8 mouse cellular contexts compared by ENCODE assay signal in the genomic region with DNA sequence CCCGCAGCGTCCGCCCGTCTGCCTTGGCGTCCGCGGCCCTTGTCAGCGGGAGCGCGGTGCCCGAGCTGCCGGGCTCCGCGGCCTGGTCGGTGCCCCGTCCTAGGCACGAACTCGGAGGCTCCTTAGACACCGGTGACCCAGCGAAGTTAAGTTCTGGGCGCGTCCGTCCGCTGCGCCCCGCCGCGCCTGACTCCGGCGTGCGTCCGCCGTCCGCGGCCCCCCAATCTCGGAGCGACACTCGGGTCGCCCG. TPM values are rescaled to one million over a fixed set of nuclear protein-coding genes. Genes with fewer than 3 reads are reported as not detected.
A peak's percentile ranks its signal among the peaks of the same experiment; 100 is the strongest.
DNase-seq lines count a peak whose midpoint lies in the region; ATAC-seq lines count a peak whose summit lies in the region.

No protein-coding gene starts in this region.

- peaks cover 2% of the 10 kb centered on the region; the same call in 1 of the 2 replicates for H3K36me3 ChIP-seq in lung, embryonic 16.5 days (ENCODE audit: control insufficient read depth, insufficient read depth, low read length)
- no peaks in the 10 kb centered on the region for H3K36me3 ChIP-seq in forebrain, embryonic 10.5 days (replicated peaks)
- no peaks in the 10 kb centered on the region for H3K36me3 ChIP-seq in intestine, embryonic 16.5 days (ENCODE audit: control insufficient read depth, insufficient read depth, low read length)
- no peaks in the 10 kb centered on the region for H3K36me3 ChIP-seq in neural tube, embryonic 14.5 days (ENCODE audit: control insufficient read depth, insufficient read depth, low read length)

- peaks cover 17% of the 10 kb centered on the region for H3K4me1 ChIP-seq in lung, embryonic 16.5 days (replicated peaks; ENCODE audit: control insufficient read depth, insufficient read depth, low read length)
- H3K4me1 ChIP-seq in forebrain, embryonic 10.5 days = peaks cover 38% of the 10 kb centered on the region
- H3K4me1 ChIP-seq in intestine, embryonic 16.5 days (ENCODE audit: control insufficient read depth, insufficient read depth, low read length) = peaks cover 8% of the 10 kb centered on the region; the same call in 1 of the 2 replicates
- peaks cover 13% of the 10 kb centered on the region for H3K4me1 ChIP-seq in neural tube, embryonic 14.5 days (ENCODE audit: control insufficient read depth, insufficient read depth, low read length)

- H3K27ac ChIP-seq in lung, embryonic 16.5 days (ENCODE audit: low read length) = peak overlapping the region; percentile 89
- peak overlapping the region; percentile 88 for H3K27ac ChIP-seq in forebrain, embryonic 10.5 days
- peak overlapping the region; percentile 96 for H3K27ac ChIP-seq in intestine, embryonic 16.5 days (ENCODE audit: low read length)
- peak overlapping the region; percentile 67 for H3K27ac ChIP-seq in neural tube, embryonic 14.5 days (ENCODE audit: low read depth, low read length)

- peak overlapping the region; percentile 86 for H3K9ac ChIP-seq in lung, embryonic 16.5 days (ENCODE audit: low read length)
- H3K9ac ChIP-seq in intestine, embryonic 16.5 days (ENCODE audit: low read depth, low read length) = peak overlapping the region; percentile 89
- H3K9ac ChIP-seq in neural tube, embryonic 14.5 days (replicated peaks; ENCODE audit: low read depth, low read length) = peak overlapping the region; percentile 57

- peak overlapping the region; percentile 87 for H3K4me3 ChIP-seq in lung, embryonic 16.5 days (ENCODE audit: low read length)
- peak overlapping the region; percentile 82 for H3K4me3 ChIP-seq in forebrain, embryonic 10.5 days
- H3K4me3 ChIP-seq in intestine, embryonic 16.5 days (ENCODE audit: low read length) = peak overlapping the region; percentile 96
- H3K4me3 ChIP-seq in neural tube, embryonic 14.5 days (ENCODE audit: low read depth, low read length) = peak overlapping the region; percentile 77

- H3K4me2 ChIP-seq in lung, embryonic 16.5 days (ENCODE audit: low read depth, low read length) = peak overlapping the region; percentile 90
- peak overlapping the region; percentile 88 for H3K4me2 ChIP-seq in intestine, embryonic 16.5 days (ENCODE audit: low read depth, low read length)
- peak overlapping the region; percentile 81 for H3K4me2 ChIP-seq in neural tube, embryonic 14.5 days (ENCODE audit: low read depth, low read length)

- DNase-seq in lung, postnatal 4 days = no peak
- DNase-seq in forebrain, embryonic 10.5 days (ENCODE audit: extremely low spot score, low spot score) = no peak
- DNase-seq in thymus, postnatal 0 days (ENCODE audit: low spot score) = no peak
- DNase-seq in cerebellum, adult 11-12 months = no peak
- DNase-seq in kidney, postnatal 14 days = no peak

- H3K9me3 ChIP-seq in lung, embryonic 16.5 days (ENCODE audit: control insufficient read depth, low read length) = no peaks in the 10 kb centered on the region
- no peaks in the 10 kb centered on the region for H3K9me3 ChIP-seq in forebrain, embryonic 10.5 days
- no peaks in the 10 kb centered on the region for H3K9me3 ChIP-seq in intestine, embryonic 16.5 days (ENCODE audit: control insufficient read depth, low read length)
- no peaks in the 10 kb centered on the region for H3K9me3 ChIP-seq in neural tube, embryonic 14.5 days (ENCODE audit: control insufficient read depth, low read length)

- H3K27me3 ChIP-seq in lung, embryonic 16.5 days (ENCODE audit: control insufficient read depth, insufficient read depth, low read depth, low read length) = peaks cover 3% of the 10 kb centered on the region; the same call in 1 of the 2 replicates
- peaks cover 71% of the 10 kb centered on the region for H3K27me3 ChIP-seq in forebrain, embryonic 10.5 days (ENCODE audit: poor library complexity, severe bottlenecking)
- no peaks in the 10 kb centered on the region for H3K27me3 ChIP-seq in intestine, embryonic 16.5 days (replicated peaks; ENCODE audit: control insufficient read depth, insufficient read depth, low read length)
- H3K27me3 ChIP-seq in neural tube, embryonic 14.5 days (ENCODE audit: control insufficient read depth, insufficient read depth, low read length) = peaks cover 37% of the 10 kb centered on the region

- WGBS in lung, embryonic 16.5 days = under 1% methylated on average over 36 of the region's 40 CpGs
- 0% methylated on average over 40 of the region's 40 CpGs for WGBS in forebrain, embryonic 10.5 days
- under 1% methylated on average over 40 of the region's 40 CpGs for WGBS in intestine, embryonic 16.5 days
- under 1% methylated on average over 35 of the region's 40 CpGs for WGBS in neural tube, embryonic 14.5 days

- ATAC-seq in lung, embryonic 16.5 days (ENCODE audit: low read depth) = no peak; the same call in 1 of the 2 replicates
- ATAC-seq in intestine, embryonic 16.5 days = peak; percentile 42; the same call in 1 of the 2 replicates
- no peak for ATAC-seq in neural tube, embryonic 14.5 days (ENCODE audit: low read depth)

RNA-seq across cellular contexts. Expression of a gene that starts 0.3 kb away (rescaled TPM):
- 4.3 and 4.8 TPM in 2 replicates for polyA plus RNA-seq in lung, embryonic 16.5 days (2015; fragmentation: Nextera tagmentation; extraction: Ambion mirVana)
- 2.3 TPM in 2 replicates for polyA plus RNA-seq in forebrain, embryonic 10.5 days (2016; fragmentation: Nextera tagmentation; extraction: Ambion mirVana)
- 3.5 and 4.4 TPM in 2 replicates for polyA plus RNA-seq in intestine, embryonic 16.5 days (2015; fragmentation: Nextera tagmentation; extraction: Ambion mirVana)
- 2.1 and 3.6 TPM in 2 replicates for polyA plus RNA-seq in neural tube, embryonic 14.5 days (2014; fragmentation: Nextera tagmentation; extraction: Ambion mirVana)
- polyA plus RNA-seq in thymus, postnatal 0 days (2015; fragmentation: Nextera tagmentation; extraction: Ambion mirVana) = 7.8 and 10.1 TPM in 2 replicates
